In genomic region chr8:26706048-26706767, GRCm38 (mm10) we compare ENCODE assay signal across 24 mouse cellular contexts.
DNase-seq lines count a peak whose midpoint lies in the region; ATAC-seq and TF ChIP-seq lines count a peak whose summit lies in the region.
"Had no signal": no experiment of that assay in that cellular context is flagged by ENCODE, and none has a peak within 500 bp of the region (broad histone marks: within the 10 kb centered on the region; RNA-seq: fewer than 3 reads in every experiment).

No protein-coding gene starts in this region.

- no peak for TF ChIP-seq POLR2A in CH12.LX (IDR thresholded peaks at IDR 0.05; ENCODE audit: low read depth, low read length)

- DNase-seq in midbrain, embryonic 14.5 days, result no peak
- no peak for DNase-seq in midbrain, postnatal 0 days (ENCODE audit: low spot score)
- DNase-seq in CH12.LX (ENCODE audit: extremely low read depth), result peak; percentile 67
- DNase-seq in frontal cortex, postnatal 25 days (ENCODE audit: low spot score in 2 of 2), result no peak
- DNase-seq in spleen, adult 18-20 months, result no peak
- DNase-seq: adrenal gland, adult 2 months; cerebellum, adult 11 months; cerebellum, adult 9-11 months; gastrocnemius, postnatal 36 days; heart, adult 2 months; heart, postnatal 4 days; kidney, adult 8-10 months; kidney, postnatal 14 days; liver; lung, postnatal 4 days; right cerebral cortex, postnatal 25 days had no signal

- no peaks in the 10 kb centered on the region for H3K27me3 ChIP-seq in midbrain, embryonic 14.5 days (ENCODE audit: control insufficient read depth, insufficient read depth, low read length)
- H3K27me3 ChIP-seq in midbrain, postnatal 0 days (ENCODE audit: insufficient read depth, low read length), result no peaks in the 10 kb centered on the region
- no peaks in the 10 kb centered on the region for H3K27me3 ChIP-seq in CH12.LX (replicated peaks)
- 0 out of 2 replicates have a peak, but pooled peaks cover 3% of the 10 kb centered on the region for H3K27me3 ChIP-seq in hindbrain, embryonic 15.5 days
- H3K27me3 ChIP-seq in intestine, postnatal 0 days (replicated peaks; ENCODE audit: control insufficient read depth, insufficient read depth, low read length), result no peaks in the 10 kb centered on the region
- peaks cover 16% of the 10 kb centered on the region for H3K27me3 ChIP-seq in heart, embryonic 12.5 days (replicated peaks)
- H3K27me3 ChIP-seq: liver, embryonic 15.5 days had no signal

- no peaks in the 10 kb centered on the region for H3K9me3 ChIP-seq in midbrain, embryonic 14.5 days (ENCODE audit: control insufficient read depth, low read length)
- H3K9me3 ChIP-seq in midbrain, postnatal 0 days (ENCODE audit: low read length), result no peaks in the 10 kb centered on the region
- H3K9me3 ChIP-seq in CH12.LX (replicated peaks; ENCODE audit: low read length), result no peaks in the 10 kb centered on the region
- H3K9me3 ChIP-seq in hindbrain, embryonic 15.5 days, result no peaks in the 10 kb centered on the region
- no peaks in the 10 kb centered on the region for H3K9me3 ChIP-seq in intestine, postnatal 0 days (ENCODE audit: control insufficient read depth)
- H3K9me3 ChIP-seq in heart, embryonic 12.5 days (replicated peaks), result no peaks in the 10 kb centered on the region
- H3K9me3 ChIP-seq: forebrain, embryonic 10.5 days; heart, embryonic 15.5 days; limb, embryonic 10.5 days; liver, embryonic 15.5 days; lung, embryonic 15.5 days had no signal

- H3K4me1 ChIP-seq in midbrain, embryonic 14.5 days (ENCODE audit: control insufficient read depth, insufficient read depth, low read length), result 0 out of 2 replicates have a peak, but pooled peaks cover 3% of the 10 kb centered on the region
- no peaks in the 10 kb centered on the region for H3K4me1 ChIP-seq in midbrain, postnatal 0 days (ENCODE audit: insufficient read depth, low read length)
- peaks cover 11 to 31% of the 10 kb centered on the region in 2 experiments for H3K4me1 ChIP-seq in CH12.LX (ENCODE audit: control insufficient read depth in 1 of 2, insufficient read depth in 2 of 2)
- no peaks in the 10 kb centered on the region for H3K4me1 ChIP-seq in hindbrain, embryonic 15.5 days (replicated peaks)
- no peaks in the 10 kb centered on the region for H3K4me1 ChIP-seq in intestine, postnatal 0 days (replicated peaks; ENCODE audit: control insufficient read depth, insufficient read depth, low read length)
- H3K4me1 ChIP-seq in heart, embryonic 12.5 days (replicated peaks), result peaks cover 5% of the 10 kb centered on the region
- H3K4me1 ChIP-seq: heart, embryonic 15.5 days; liver, embryonic 15.5 days; lung, embryonic 15.5 days had no signal

- no peak overlapping the region for H3K9ac ChIP-seq in midbrain, embryonic 14.5 days (replicated peaks; ENCODE audit: low read length)
- H3K9ac ChIP-seq in midbrain, postnatal 0 days (replicated peaks; ENCODE audit: low read length, poor library complexity, severe bottlenecking), result no peak overlapping the region
- H3K9ac ChIP-seq in CH12.LX (ENCODE audit: insufficient read depth, low read depth), result no peak overlapping the region
- H3K9ac ChIP-seq in hindbrain, embryonic 15.5 days, result no peak overlapping the region
- no peak overlapping the region for H3K9ac ChIP-seq in intestine, postnatal 0 days (ENCODE audit: low read depth, low read length)
- no peak overlapping the region for H3K9ac ChIP-seq in heart, embryonic 12.5 days
- H3K9ac ChIP-seq: heart, embryonic 15.5 days; liver, embryonic 15.5 days; lung, embryonic 15.5 days had no signal

- 56% methylated on average over 9 of the region's 9 CpGs for WGBS in midbrain, embryonic 14.5 days
- 59% methylated on average over 9 of the region's 9 CpGs for WGBS in midbrain, postnatal 0 days
- WGBS in hindbrain, embryonic 15.5 days, result 43% methylated on average over 9 of the region's 9 CpGs
- 39% methylated on average over 9 of the region's 9 CpGs for WGBS in intestine, postnatal 0 days
- WGBS in heart, embryonic 12.5 days, result 63% methylated on average over 9 of the region's 9 CpGs

- in situ Hi-C loops in CH12.LX (cut with MboI; ENCODE audit: low pct_ligation_motif_present, low pct_unique_long_range_greater_than_20kb, low sequenced_read_pairs), result no loop called here

- TF ChIP-seq RAD21 in CH12.LX (IDR thresholded peaks at IDR 0.05; ENCODE audit: low read depth, low read length), result no peak

- 0 out of 2 replicates have a peak overlapping the region, but pooled peaks have one; percentile 32 for H3K27ac ChIP-seq in midbrain, embryonic 14.5 days (replicated peaks; ENCODE audit: low read depth, low read length)
- H3K27ac ChIP-seq in midbrain, postnatal 0 days (ENCODE audit: low read depth, low read length), result no peak overlapping the region
- H3K27ac ChIP-seq in CH12.LX (ENCODE audit: insufficient read depth, low read depth), result no peak overlapping the region
- H3K27ac ChIP-seq in hindbrain, embryonic 15.5 days (replicated peaks), result 0 out of 2 replicates have a peak overlapping the region, but pooled peaks have one; percentile 11
- no peak overlapping the region for H3K27ac ChIP-seq in intestine, postnatal 0 days (ENCODE audit: low read depth, low read length)
- H3K27ac ChIP-seq in heart, embryonic 12.5 days (ENCODE audit: poor library complexity, severe bottlenecking), result no peak overlapping the region
- H3K27ac ChIP-seq: forebrain, embryonic 10.5 days; heart, adult 2 months; heart, embryonic 15.5 days; limb, embryonic 10.5 days; liver, embryonic 15.5 days; lung, embryonic 15.5 days had no signal

- dilution Hi-C loops in CH12.LX (cut with MboI; ENCODE audit: extremely low pct_ligation_motif_present, extremely low pct_unique_long_range_greater_than_20kb, low sequenced_read_pairs), result no loop called here

- no peaks in the 10 kb centered on the region for H3K36me3 ChIP-seq in midbrain, embryonic 14.5 days (ENCODE audit: control insufficient read depth, insufficient read depth, low read length)
- no peaks in the 10 kb centered on the region for H3K36me3 ChIP-seq in midbrain, postnatal 0 days (ENCODE audit: insufficient read depth, low read length)
- H3K36me3 ChIP-seq in CH12.LX (replicated peaks in 1 of 2; ENCODE audit: control insufficient read depth in 1 of 2, insufficient read depth in 1 of 2, low read length in 1 of 2), result no peaks in the 10 kb centered on the region
- no peaks in the 10 kb centered on the region for H3K36me3 ChIP-seq in hindbrain, embryonic 15.5 days
- no peaks in the 10 kb centered on the region for H3K36me3 ChIP-seq in intestine, postnatal 0 days (ENCODE audit: control insufficient read depth, insufficient read depth)
- H3K36me3 ChIP-seq in heart, embryonic 12.5 days, result no peaks in the 10 kb centered on the region
- H3K36me3 ChIP-seq: forebrain, embryonic 10.5 days; heart, embryonic 15.5 days; limb, embryonic 10.5 days; liver, embryonic 15.5 days; lung, embryonic 15.5 days had no signal

- no peak; the same call in 1 of the 2 replicates for TF ChIP-seq EP300 in CH12.LX (IDR thresholded peaks at IDR 0.05; ENCODE audit: low read length)

- no peak overlapping the region for H3K4me3 ChIP-seq in midbrain, embryonic 14.5 days (replicated peaks; ENCODE audit: low read depth, low read length)
- no peak overlapping the region for H3K4me3 ChIP-seq in midbrain, postnatal 0 days (ENCODE audit: low read depth, low read length)
- H3K4me3 ChIP-seq in CH12.LX (replicated peaks in 1 of 3; ENCODE audit: low read depth in 2 of 3, low read length in 2 of 3, poor library complexity in 1 of 3), result no peak overlapping the region
- H3K4me3 ChIP-seq in hindbrain, embryonic 15.5 days, result no peak overlapping the region
- no peak overlapping the region for H3K4me3 ChIP-seq in intestine, postnatal 0 days (ENCODE audit: low read depth, low read length)
- H3K4me3 ChIP-seq in heart, embryonic 12.5 days, result no peak overlapping the region
- H3K4me3 ChIP-seq: forebrain, embryonic 10.5 days; heart, adult 2 months; heart, embryonic 15.5 days; limb, embryonic 10.5 days; liver, embryonic 15.5 days; lung, embryonic 15.5 days had no signal

- no peak for ATAC-seq in midbrain, embryonic 14.5 days (ENCODE audit: low FRiP score, low TSS enrichment)
- ATAC-seq in midbrain, postnatal 0 days (ENCODE audit: low FRiP score), result no peak
- peak; percentile 65 for ATAC-seq in hindbrain, embryonic 15.5 days (ENCODE audit: low FRiP score, low read depth)
- peak; percentile 56; the same call in 1 of the 2 replicates for ATAC-seq in intestine, postnatal 0 days
- no peak for ATAC-seq in heart, embryonic 12.5 days (ENCODE audit: insufficient number of reproducible peaks, low FRiP score)

- no peak overlapping the region for H3K4me2 ChIP-seq in midbrain, embryonic 14.5 days (ENCODE audit: low read length)
- no peak overlapping the region for H3K4me2 ChIP-seq in midbrain, postnatal 0 days (ENCODE audit: low read depth, low read length, poor library complexity, severe bottlenecking)
- peak overlapping the region; percentile 61 for H3K4me2 ChIP-seq in CH12.LX (ENCODE audit: insufficient read depth, low read depth, poor library complexity, severe bottlenecking)
- no peak overlapping the region for H3K4me2 ChIP-seq in hindbrain, embryonic 15.5 days
- no peak overlapping the region for H3K4me2 ChIP-seq in intestine, postnatal 0 days (replicated peaks; ENCODE audit: low read depth)
- no peak overlapping the region for H3K4me2 ChIP-seq in heart, embryonic 12.5 days
- H3K4me2 ChIP-seq: heart, embryonic 15.5 days; liver, embryonic 15.5 days; lung, embryonic 15.5 days had no signal

- H3K79me2 ChIP-seq in CH12.LX (replicated peaks; ENCODE audit: control insufficient read depth, extremely low read depth, insufficient read depth, poor library complexity, severe bottlenecking), result no peaks in the 10 kb centered on the region

- TF ChIP-seq CTCF in midbrain, postnatal 0 days (IDR thresholded peaks at IDR 0.05), result no peak
- no peak for TF ChIP-seq CTCF in CH12.LX (conservative IDR thresholded peaks at IDR 0.05 in 1 of 2, IDR thresholded peaks at IDR 0.05 in 1 of 2; ENCODE audit: low read depth in 2 of 2, low read length in 2 of 2)
- TF ChIP-seq CTCF in intestine, postnatal 0 days (IDR thresholded peaks at IDR 0.05; ENCODE audit: low read depth), result no peak

TF ChIP-seq in CH12.LX, 34 proteins besides CTCF, POLR2A, EP300 and RAD21:
- TF ChIP-seq MXI1 (IDR thresholded peaks at IDR 0.05; ENCODE audit: low read depth, low read length) (peak; percentile 56; the same call in 1 of the 2 replicates), ELF1 (IDR thresholded peaks at IDR 0.05; ENCODE audit: low read depth, low read length) (peak; percentile 29; the same call in 1 of the 2 replicates), ZNF384 (IDR thresholded peaks at IDR 0.05; ENCODE audit: low read depth, low read length) (peak; percentile 71), MAX (IDR thresholded peaks at IDR 0.05; ENCODE audit: low read length) (peak; percentile 72; the same call in 1 of the 2 replicates), CHD1 (IDR thresholded peaks at IDR 0.05; ENCODE audit: low read depth, low read length) (no peak), ZMIZ1 (IDR thresholded peaks at IDR 0.05; ENCODE audit: low read depth, low read length) (no peak)
TF ChIP-seq in CH12.LX: peak in this region for 4.

Comparison
In these comparisons a context has a peak if more than half of its experiments do, and no peak if none do; other contexts are left out.
1. H3K27ac ChIP-seq: peak in midbrain, embryonic 14.5 days (single experiment) and hindbrain, embryonic 15.5 days (single experiment); none in midbrain, postnatal 0 days (single experiment), CH12.LX (single experiment), intestine, postnatal 0 days (single experiment) and heart, embryonic 12.5 days (single experiment).
2. ATAC-seq: peak in hindbrain, embryonic 15.5 days (single experiment) and intestine, postnatal 0 days (single experiment); none in midbrain, embryonic 14.5 days (single experiment), midbrain, postnatal 0 days (single experiment) and heart, embryonic 12.5 days (single experiment).